Mouse (Mus musculus) gastrocnemius, adult 18-20 months (tissue): ENCODE results near the gene Kcnk18. TPM values are rescaled to one million over a fixed set of nuclear protein-coding genes. Genes with fewer than 3 reads are reported as not detected.

Experiments
- DNase-seq: peaks from one replicate; pipeline ENCODE4 v3.0.0; 2021; ENCODE audit warnings: low spot score
- total RNA-seq, 2 experiments: library from RNA; stranded (reverse); gene quantifications; 2 replicates each; pipeline ENCODE4 v1.2.3; 2021

Kcnk18 gene
- total RNA-seq, 2 experiments from 2014 or later = not detected

DNA sequence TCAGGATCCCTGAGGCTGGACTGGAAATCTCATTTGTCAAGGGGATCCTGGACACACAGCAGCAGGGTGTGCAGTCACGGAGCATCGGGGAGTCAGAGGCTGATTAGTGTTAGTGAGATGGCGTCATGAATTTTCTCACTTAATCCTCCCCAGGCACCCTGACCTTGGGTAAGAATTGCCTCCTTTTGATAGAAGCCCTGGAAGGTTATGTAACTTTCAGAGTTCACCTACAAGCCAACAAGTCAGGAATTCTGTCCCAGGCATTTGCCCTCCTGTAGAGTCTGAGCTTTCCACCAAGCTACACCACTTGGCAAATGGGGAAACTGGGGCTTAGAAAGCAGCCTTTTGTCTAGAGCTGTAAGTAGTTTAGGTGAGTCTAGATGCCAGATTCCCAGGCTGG lies 2.1 kb downstream of the Kcnk18 start:
- no peak for DNase-seq

- DNase-seq = no peak
These were observed 9.4 kb downstream of the Kcnk18 start for GRCm38 (mm10) chr19:59228376-59228775.

DNA sequence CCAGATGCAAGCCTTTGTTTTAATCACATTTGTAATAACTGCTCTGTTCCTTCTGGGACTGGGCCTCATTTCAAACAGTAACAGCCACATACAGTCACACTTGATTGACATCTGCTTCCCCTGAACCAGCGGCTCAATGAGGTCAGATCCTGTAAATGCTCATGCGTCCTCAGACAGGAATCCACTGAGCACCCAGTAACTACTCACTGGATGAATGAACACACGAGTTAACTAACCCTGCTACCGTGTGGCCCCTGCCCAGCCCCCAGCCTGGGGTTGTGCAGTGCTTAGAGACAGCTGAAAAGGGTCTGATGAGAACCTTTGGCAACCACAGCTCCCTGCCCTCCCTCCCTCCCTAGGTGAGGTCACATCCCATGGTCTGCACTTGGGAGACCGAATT lies 13.8 kb downstream of the Kcnk18 start:
- DNase-seq = no peak

DNA sequence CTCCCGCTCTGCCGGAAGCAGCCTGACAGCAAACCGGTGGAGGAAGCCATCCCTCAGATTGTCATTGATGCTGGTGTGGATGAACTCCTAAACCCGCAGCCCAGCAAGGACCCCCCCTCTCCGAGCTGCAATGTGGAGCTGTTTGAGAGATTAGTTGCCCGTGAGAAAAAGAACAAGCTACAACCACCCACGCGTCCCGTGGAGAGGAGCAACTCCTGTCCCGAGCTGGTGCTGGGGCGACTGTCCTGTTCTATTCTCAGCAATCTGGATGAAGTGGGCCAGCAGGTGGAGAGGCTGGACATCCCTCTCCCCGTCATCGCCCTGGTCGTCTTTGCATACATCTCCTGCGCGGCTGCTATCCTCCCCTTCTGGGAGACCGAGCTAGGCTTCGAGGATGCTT lies 16.0 kb downstream of the Kcnk18 start:
- DNase-seq = no peak

GRCm38 (mm10) chr19:59236046-59236445 lies 17.0 kb downstream of the Kcnk18 start:
- DNase-seq = no peak

DNA sequence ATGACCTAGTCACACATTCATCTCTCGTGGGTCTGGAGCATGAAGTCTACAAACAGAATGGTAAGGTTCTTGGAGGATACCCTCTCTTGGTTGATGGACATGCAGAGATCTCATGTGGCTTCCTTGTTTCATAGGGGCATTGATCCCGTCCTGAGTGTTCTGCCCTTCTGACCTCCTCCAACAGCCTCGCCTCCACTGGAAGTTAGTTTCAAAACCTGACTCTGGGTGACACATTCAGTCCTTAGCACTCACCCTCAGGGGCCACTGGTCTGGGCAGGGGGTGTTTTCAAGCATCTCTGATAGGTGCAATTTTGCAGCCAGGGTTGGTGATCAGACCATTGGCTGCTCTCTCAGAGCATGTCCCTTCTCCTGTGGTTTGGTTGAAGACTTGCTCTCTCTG lies 19.6 kb downstream of the Kcnk18 start:
- no peak for DNase-seq

DNA sequence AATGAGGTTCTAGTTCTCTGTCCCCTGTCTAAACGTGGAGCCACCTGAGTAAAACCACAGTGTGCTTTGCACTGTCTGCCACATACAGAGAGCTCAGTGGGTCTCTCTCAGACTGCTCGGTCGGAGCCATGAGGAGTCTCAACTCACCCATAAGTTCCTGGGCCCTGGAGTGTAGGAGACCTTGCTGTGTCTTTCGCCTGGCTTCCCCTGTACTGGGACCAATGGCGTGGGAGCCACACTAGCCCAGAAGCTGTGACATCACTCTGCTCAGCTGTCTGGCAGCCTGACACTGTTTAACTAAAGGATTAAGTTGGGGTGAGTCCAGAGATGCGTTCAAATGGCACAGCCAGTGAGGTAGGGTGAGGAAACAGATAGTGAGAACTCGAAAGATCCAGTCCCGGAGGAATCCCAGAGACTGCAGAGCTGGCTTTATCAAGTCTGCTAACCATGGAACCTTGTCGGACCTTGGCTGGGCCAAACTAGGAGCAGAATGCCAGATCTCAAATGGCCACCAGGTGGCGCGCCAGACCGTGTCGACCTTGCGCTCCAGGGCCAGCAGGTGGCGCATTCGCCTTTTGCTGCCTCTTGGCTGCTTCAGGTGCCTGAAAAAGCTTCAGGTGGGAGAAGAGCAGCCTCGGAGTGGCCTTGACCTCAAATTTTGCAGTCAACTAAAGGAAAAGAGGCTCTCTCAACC lies 20.3 kb downstream of the Kcnk18 start:
- DNase-seq = peak; percentile 82

DNA sequence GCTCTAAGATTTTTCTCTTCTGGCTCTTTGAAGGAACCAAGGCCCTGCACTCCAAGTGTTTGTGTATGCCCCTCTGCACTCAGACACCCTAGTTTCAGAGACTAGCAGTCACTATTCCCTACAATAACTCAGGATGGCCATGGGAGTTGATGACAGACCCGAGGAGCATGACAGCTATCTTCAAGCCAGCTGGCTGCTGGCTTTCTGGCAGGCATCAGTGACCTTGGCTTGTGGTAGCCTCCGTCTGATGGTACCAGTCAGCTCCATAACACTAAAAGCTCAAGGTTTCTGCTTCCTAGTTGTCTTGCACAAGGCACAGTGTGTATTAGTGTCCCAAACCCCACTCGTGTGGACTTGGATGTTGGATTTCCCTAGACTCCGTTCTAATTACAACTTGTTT lies 23.0 kb downstream of the Kcnk18 start:
- peak; percentile 3 for DNase-seq

DNA sequence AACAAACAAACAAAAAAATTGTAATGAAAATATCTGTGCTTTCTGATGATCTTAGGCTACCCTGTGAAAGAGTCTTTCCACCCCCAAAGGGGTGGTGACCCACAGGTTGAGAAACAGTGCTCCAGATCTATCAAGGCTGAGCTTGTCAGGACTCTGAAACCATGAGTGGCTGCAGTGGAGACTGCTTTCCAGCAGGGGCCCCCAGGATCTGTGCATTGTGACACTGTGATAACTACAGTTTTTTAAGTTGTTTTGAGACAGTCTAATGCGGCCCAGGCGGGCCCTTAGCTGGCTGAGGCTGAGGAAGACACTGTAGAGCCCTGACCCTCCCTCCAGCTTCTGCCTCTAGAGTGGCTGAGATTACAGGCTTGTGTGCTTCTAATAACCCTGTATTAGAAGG lies 24.0 kb downstream of the Kcnk18 start:
- DNase-seq = no peak

DNA sequence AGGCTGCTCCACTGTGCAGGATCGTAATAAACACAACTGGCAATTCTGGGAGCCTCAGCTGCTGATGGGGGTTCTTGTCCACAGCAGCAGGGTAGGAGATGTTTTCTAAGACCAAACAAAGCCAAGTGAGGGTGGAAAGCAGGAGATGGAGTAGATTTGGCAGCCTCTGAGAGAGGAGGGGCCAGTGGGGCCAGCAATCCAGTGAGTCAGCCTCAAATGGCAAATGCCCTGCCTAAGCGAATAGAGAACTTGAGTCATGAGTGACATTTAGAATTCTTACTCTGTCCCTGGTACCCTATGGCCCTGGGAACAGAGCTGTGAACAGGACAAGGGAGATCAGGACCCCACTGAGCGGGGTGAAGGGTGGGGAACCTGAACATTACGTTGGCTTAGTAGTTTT lies 29.1 kb downstream of the Kcnk18 start:
- DNase-seq = no peak

GRCm38 (mm10) chr19:59248553-59249286 lies 29.7 kb downstream of the Kcnk18 start:
- DNase-seq = no peak

DNA sequence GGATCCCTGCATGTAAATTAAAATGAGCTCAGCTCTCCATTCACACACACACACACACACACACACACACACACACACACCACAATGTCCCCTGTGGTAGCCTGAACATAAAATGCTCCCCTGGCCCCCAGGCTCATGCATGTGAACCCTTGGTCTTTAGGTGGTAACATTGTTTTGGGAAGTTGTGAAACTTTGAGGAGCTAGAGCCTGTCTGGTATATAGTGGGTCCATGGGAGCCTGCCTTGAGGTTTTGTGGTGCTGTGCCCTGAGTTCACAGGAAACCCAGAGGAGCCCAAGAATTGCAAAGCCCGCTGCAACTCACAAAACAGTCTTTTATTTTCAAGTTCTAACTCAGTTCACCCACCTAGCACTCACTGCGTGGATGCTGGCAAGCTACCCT lies 33.6 kb downstream of the Kcnk18 start:
- no peak for DNase-seq

- DNase-seq = no peak
These were observed 40.6 kb downstream of the Kcnk18 start for GRCm38 (mm10) chr19:59259633-59260032.

- no peak for DNase-seq
These were observed 41.9 kb downstream of the Kcnk18 start, which contains the start of gene Slc18a2 for GRCm38 (mm10) chr19:59260718-59261442. Slc18a2 (plus strand) TSS chr19:59260896.

- DNase-seq = no peak
These were observed 42.6 kb downstream of the Kcnk18 start for GRCm38 (mm10) chr19:59261604-59262003.

GRCm38 (mm10) chr19:59263171-59263570 lies 44.2 kb downstream of the Kcnk18 start:
- DNase-seq = no peak

DNA sequence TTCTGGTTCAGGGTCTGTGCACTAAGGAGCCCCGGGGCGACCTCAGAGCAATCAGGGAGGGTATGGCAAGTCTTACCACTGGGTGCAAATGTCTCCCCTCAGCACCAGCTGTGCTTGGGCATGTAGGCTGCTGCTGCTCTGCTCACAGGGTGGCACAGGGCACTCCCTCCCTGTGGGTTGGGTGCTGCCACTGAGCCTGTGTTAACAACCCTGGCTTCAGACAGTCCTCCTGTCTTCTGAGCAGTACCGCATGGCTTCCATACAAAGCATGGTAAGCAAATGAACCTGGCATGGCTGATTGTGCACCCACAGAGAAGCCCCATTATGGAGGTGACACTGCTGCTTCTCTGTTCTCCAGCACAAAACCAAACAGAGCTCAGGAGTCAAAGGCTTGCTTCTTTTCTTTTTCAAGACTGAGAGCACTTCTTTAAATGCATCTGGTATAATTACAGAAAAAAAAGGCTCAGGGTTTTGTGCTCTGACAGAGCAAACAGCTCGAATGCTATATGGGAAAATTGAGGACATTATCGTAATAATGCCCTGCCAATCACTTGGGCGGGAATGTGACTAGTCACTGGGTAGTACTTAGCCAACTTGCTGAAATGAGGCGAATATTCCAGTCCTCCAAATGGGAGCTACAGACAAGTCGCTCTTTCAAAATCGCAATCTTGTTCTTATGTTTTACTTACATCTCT lies 46.0 kb downstream of the Kcnk18 start:
- DNase-seq = no peak

DNA sequence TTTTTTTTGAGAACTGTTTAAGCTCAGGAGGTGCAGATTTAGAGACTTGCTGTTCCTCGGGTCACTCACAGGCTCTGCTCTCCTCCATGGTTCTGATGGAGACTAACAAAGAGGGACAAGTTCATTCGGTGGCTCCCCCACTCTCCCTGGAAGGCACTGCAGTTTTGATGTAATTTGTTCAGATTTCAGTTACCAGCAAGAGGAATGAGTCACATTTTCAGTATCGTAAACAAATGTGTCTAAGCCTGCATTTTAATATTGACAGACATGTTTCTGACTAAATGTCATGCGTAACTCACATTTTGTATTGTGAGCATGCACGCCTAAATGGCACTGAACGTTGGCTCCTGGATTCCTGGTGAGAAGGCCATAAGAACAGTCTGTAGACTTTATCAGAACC lies 46.9 kb downstream of the Kcnk18 start:
- DNase-seq = no peak

DNA sequence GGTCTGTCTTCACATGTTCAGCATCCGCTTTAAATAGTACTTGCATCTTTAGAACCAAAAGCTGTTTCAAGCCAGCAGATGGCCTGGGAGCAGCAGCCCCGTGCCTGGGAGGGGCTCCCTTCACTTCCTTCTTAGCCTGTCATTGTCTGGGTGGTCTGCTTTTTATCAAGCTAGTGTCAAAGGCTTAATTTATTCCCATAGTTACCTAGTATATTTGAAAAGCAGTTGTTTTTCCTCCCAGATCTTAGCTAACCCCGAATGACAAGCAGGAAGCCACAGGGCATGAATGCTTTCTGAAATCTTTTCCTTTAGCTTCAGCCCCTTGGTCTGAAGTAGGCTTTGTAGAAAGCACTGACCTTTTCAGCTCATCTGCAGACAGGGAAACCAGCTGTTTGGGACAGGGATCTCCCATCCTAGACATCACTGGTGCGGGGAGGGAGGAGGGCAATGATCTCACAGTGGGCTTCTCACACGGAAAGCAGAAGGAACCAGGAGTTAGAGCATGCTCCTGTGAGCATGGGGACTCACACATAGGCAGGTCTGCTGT lies 48.5 kb downstream of the Kcnk18 start:
- no peak for DNase-seq

- DNase-seq = no peak
These were observed 54.2 kb downstream of the Kcnk18 start for GRCm38 (mm10) chr19:59273190-59273589.

DNA sequence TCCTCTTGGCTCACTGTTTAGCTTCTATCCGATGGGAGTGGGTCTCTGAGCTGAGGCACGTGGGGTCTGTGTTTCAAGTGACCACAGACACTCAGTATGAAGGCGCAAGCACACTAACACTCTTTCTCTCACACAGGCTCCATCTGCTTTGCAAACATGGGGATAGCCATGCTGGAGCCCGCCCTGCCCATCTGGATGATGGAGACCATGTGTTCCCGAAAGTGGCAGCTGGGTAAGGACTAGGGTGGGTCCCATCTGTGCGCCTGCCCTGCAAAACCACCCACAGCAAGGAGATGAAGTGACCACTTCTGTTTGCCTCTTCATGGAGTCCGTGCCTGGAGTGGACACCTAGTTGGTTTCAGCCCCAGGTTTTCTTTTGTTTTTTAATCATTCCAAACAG lies 57.3 kb downstream of the Kcnk18 start:
- no peak for DNase-seq

DNA sequence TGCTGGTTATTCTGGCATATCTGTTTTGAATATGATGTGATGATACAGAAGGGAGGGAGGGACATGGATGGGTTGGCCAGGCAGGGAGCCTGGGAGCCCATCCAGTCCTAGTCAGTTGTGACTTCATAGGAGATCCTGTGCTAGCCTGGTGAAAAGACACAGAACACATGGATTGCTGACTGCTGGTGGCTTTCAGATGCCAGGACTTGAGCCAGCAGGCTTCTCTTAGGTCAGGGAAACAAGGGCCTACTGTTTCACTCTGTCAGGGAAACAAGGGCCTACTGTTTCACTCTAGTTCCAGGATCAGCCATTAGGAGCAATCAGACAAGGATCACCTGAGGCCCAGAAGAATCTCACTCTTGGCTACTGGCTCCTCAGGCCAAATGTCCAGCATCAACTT lies 61.8 kb downstream of the Kcnk18 start:
- no peak for DNase-seq
